Mouse (Mus musculus) splenic B cell, adult 2 months (primary cell): ENCODE measurements around the gene Hoxd3.

ENCODE experiments used
- DNase-seq: peaks from one replicate; pipeline ENCODE4 v3.0.0-alpha.2; 2011; ENCODE audit warnings: low read depth, low spot score
- H3K27me3 ChIP-seq: 2 replicates; pipeline ENCODE4 v1.6.1; 2012; ENCODE audit warnings: mild to moderate bottlenecking, low read length, moderate library complexity, mixed read lengths; ENCODE audit not compliant: control insufficient read depth, poor library complexity, insufficient read depth, severe bottlenecking
- H3K36me3 ChIP-seq: 2 replicates; pipeline ENCODE4 v1.6.1; 2012; ENCODE audit warnings: mild to moderate bottlenecking, low read length, moderate library complexity, mixed read lengths; ENCODE audit not compliant: control insufficient read depth, poor library complexity, insufficient read depth, severe bottlenecking

Gene Hoxd3

DNA sequence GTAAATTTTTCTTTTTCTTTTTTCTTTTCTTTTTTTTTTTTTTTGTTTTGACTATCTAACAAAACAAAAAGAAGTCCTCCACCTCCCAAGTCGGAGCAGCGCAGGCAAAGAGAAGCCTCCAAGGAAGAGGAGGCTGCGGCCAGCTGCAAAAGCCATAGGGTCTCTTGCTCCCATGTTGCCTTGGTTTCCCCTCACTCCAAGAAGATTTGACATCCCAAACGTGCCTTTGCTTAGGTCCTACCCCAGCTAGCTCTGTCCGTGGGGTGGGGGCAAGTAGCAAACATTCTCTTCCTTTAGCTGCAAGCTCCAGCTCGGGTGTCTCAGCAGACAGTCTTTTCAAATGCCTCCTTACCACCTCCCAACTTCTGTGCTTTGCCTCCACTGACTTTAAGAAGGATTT is 22.0 kb downstream of the Hoxd3 start:
- no peak for DNase-seq
- Histone ChIP-seq H3K27me3 (peaks cover 2% of the 10 kb centered on the region; the same call in 1 of the 2 replicates), H3K36me3 (no peaks in the 10 kb centered on the region)

GRCm38 (mm10) chr2:74734451-74734850 is 22.7 kb downstream of the Hoxd3 start:
- no peak for DNase-seq
- H3K27me3 ChIP-seq = peaks cover 2% of the 10 kb centered on the region; the same call in 1 of the 2 replicates
- no peaks in the 10 kb centered on the region for H3K36me3 ChIP-seq

DNA sequence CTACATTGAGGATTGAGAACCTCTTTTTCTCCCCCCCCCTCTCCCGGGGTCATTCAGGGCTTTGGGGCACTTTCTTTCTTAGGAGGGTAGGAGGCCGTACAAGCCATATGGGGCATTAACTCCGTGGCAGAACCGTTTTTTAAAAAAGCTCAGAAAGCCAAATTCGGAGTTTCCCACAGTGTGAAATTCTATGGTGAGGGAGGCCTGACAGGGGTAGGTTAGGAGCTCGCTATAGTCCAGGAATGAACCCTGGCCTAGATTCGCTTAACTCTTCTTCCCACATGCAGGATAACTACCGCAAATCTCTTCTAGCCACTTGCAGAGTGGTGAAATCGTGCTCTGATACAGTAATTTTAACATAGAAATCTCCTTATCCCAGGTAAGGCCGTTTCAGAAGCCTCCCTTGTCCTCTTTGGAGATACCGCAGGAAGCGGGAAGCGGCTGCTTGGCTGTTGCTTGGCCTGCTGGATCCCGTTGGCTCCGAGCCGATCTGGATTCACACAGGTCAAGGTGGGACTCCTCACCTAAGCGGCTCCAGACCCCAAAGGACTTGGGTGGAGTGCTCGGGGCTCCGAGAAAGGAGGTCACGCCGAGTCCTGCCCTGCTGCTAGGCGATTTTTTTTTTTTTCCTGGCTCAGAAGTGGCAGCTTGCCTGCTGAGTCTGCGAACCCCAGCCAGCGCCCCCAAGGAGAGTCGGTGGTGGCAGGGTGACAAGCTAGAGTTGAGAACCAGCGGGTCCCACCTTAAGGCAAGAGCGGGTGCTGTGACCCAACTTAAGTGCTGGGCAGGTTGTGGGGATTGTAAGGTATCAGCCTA is 23.5 kb downstream of the Hoxd3 start:
- no peak for DNase-seq
- no peaks in the 10 kb centered on the region for H3K36me3 ChIP-seq
- H3K27me3 ChIP-seq = peaks cover 2% of the 10 kb centered on the region; the same call in 1 of the 2 replicates

DNA sequence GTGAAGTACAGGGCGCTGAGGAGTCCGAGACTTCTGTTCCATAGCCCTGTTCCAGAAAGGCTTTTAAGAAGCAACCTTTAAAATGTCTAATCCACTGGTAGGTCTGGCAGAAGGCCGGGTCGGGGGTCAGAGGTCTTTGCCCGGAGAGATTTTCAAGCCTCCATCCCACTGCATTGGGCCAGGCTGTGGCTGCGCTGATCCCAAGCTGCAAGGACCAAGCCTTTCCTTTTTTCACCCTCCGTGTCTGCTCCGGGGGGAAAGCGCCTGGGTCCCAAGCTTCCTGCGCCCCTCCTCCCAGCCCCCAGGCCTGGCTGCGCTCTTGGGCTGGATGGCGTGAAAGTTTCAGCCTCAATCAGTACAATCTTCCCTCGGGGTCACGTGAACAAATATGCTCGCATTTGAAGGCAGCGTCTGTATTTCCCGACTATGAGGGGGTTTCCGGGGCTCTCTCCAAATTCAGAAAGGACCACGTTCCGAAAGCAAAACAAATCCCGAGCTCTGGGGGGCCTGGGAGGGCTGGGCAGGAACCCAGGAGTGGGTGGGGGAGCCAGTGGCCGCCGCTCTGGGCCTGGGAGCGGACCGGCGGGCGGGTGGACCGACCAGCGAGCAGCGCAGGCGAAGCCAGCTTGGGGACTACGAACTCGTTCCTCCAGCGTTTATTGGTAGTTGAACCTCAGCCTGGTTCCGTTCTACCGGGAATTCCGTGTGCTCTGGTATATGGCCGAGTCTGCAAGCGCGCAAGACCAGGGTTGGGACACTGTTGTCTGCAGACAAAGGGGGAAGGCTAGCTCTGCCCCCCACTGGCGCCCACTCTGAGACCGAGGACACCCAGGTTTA is 24.3 kb downstream of the Hoxd3 start:
- Histone ChIP-seq H3K27me3 (peaks cover 2% of the 10 kb centered on the region), H3K36me3 (no peaks in the 10 kb centered on the region)
- DNase-seq = no peak

GRCm38 (mm10) chr2:74736688-74737577 is 25.2 kb downstream of the Hoxd3 start:
- H3K36me3 ChIP-seq = no peaks in the 10 kb centered on the region
- peaks cover 2% of the 10 kb centered on the region for H3K27me3 ChIP-seq
- no peak for DNase-seq

- Histone ChIP-seq H3K27me3 (peaks cover 2% of the 10 kb centered on the region), H3K36me3 (no peaks in the 10 kb centered on the region)
- no peak for DNase-seq
Observed at GRCm38 (mm10) chr2:74737578-74738070, 25.9 kb downstream of the Hoxd3 start.

- no peak for DNase-seq
- Histone ChIP-seq H3K27me3 (peaks cover 2% of the 10 kb centered on the region; the same call in 1 of the 2 replicates), H3K36me3 (no peaks in the 10 kb centered on the region)
Observed at GRCm38 (mm10) chr2:74738623-74739475, 27.1 kb downstream of the Hoxd3 start.

DNA sequence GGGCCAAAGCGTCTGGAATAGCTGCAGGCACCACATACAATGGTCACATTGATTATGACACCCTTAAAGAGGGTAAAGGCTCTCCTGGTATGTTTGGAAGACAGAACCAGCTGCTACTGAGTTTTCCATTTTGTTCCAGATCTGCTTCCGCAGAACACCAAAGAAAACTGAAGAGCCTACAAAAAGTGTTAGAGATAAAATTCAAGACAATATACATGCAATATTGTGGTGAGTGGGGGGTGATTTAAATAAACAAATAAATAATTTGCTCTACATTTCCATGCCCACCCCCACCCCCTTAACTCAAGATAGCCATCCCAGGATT is 27.7 kb downstream of the Hoxd3 start:
- peaks cover 2% of the 10 kb centered on the region; the same call in 1 of the 2 replicates for H3K27me3 ChIP-seq
- no peaks in the 10 kb centered on the region for H3K36me3 ChIP-seq
- no peak for DNase-seq

GRCm38 (mm10) chr2:74739869-74740268 is 28.1 kb downstream of the Hoxd3 start:
- Histone ChIP-seq H3K36me3 (no peaks in the 10 kb centered on the region), H3K27me3 (peaks cover 2% of the 10 kb centered on the region; the same call in 1 of the 2 replicates)
- no peak for DNase-seq

DNA sequence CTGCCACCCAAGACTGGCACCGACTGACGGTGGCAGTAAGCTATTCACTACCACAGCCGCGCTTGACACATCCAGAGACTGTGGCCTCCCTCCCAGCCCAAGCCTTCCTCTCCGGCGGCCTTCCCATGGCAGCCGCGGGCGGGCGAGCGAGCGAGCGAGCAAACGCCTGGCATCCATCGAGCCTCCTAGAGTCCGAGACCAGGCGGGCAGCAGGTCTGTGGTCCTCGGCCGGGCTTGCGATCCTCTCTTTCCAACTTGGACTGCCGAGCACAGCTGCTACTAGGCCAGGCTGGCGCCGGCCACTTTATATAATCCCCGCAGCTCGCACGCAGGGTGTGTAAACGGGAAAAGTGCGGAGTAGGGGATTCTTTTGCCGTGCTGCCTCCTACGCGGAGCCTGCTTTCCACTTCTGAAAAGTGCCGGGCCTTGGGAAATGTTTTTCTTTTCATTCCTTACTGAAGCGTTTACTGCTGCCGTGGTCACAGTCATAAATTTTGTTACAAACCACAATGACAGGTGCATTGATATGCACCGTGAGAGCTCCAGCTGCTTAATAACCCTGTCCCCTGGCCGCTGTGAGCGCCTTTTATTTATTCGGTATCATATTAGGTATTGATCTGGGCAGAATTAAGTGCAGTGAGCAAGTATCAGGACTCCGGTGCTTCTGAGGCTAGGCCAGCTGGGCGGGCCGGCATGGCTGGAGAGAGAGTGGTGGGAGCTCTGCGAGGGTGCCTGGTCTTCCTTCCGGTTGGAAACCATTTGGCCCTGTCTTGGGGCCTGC is 28.8 kb downstream of the Hoxd3 start:
- no peak for DNase-seq
- peaks cover 2% of the 10 kb centered on the region; the same call in 1 of the 2 replicates for H3K27me3 ChIP-seq

GRCm38 (mm10) chr2:74741252-74741978 is 29.7 kb downstream of the Hoxd3 start:
- no peaks in the 10 kb centered on the region for H3K36me3 ChIP-seq
- no peak for DNase-seq

More for the DNA sequence above, 28.8 kb downstream of the Hoxd3 start:
- no peaks in the 10 kb centered on the region for H3K36me3 ChIP-seq

DNA sequence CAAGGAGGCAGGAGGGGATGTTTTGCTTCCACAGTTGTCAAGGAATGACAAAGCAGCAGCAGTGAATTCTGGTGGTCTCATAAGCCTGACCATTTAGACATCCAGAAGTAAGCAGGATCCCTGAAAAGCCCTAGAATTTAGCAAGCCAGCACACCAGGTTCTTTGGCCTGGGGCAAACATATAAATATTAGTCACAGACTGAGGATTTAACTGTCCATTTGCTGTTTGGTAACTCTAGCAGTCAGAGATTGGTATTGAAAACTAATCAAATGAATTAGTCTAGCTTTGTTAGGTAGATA is 30.2 kb downstream of the Hoxd3 start:
- Histone ChIP-seq H3K27me3 (peaks cover 2% of the 10 kb centered on the region; the same call in 1 of the 2 replicates), H3K36me3 (no peaks in the 10 kb centered on the region)
- DNase-seq = no peak

More at GRCm38 (mm10) chr2:74741252-74741978, 29.7 kb downstream of the Hoxd3 start:
- peaks cover 2% of the 10 kb centered on the region; the same call in 1 of the 2 replicates for H3K27me3 ChIP-seq
